Mouse (Mus musculus) megakaryocyte, embryonic 14.5 days (primary cell): ENCODE data around the gene Zfp827. TPM values are rescaled to one million over a fixed set of nuclear protein-coding genes. Genes with fewer than 3 reads are reported as not detected.

Experiments
- H3K27me3 ChIP-seq: replicated peaks from 2 replicates; pipeline ENCODE3; 2012; ENCODE audit warnings: inconsistent platforms
- H3K36me3 ChIP-seq: replicated peaks from 2 replicates; pipeline ENCODE3; 2012; ENCODE audit warnings: low read length, inconsistent platforms, mixed read lengths
- H3K4me1 ChIP-seq: 2 replicates; pipeline ENCODE4 v1.6.1; 2012; ENCODE audit warnings: inconsistent platforms
- H3K4me3 ChIP-seq: replicated peaks from 2 replicates; pipeline ENCODE3; 2012; ENCODE audit warnings: moderate library complexity, mild to moderate bottlenecking, inconsistent platforms
- H3K9me3 ChIP-seq: 2 replicates; pipeline ENCODE4 v1.6.1; 2012; ENCODE audit warnings: inconsistent platforms
- FLI1 ChIP-seq: IDR thresholded peaks from 2 replicates; pipeline ENCODE4 v1.6.1; 2012; ENCODE audit warnings: low read length, inconsistent platforms, mixed read lengths
- GATA1 ChIP-seq: IDR thresholded peaks from 3 replicates; pipeline ENCODE4 v1.6.1; 2012; ENCODE audit warnings: mixed read lengths, low read length, inconsistent platforms, borderline replicate concordance
- polyA plus RNA-seq: library from polyadenylated mRNA; stranded (reverse); fragments of >175 nt; gene quantifications from 2 replicates; pipeline ENCODE4 v1.2.3, GENCODE M21; 2012; ENCODE audit warnings: low replicate concordance; ENCODE audit not compliant: insufficient read depth

Gene Zfp827
- polyA plus RNA-seq, 1 experiment, result 2.9 TPM

DNA sequence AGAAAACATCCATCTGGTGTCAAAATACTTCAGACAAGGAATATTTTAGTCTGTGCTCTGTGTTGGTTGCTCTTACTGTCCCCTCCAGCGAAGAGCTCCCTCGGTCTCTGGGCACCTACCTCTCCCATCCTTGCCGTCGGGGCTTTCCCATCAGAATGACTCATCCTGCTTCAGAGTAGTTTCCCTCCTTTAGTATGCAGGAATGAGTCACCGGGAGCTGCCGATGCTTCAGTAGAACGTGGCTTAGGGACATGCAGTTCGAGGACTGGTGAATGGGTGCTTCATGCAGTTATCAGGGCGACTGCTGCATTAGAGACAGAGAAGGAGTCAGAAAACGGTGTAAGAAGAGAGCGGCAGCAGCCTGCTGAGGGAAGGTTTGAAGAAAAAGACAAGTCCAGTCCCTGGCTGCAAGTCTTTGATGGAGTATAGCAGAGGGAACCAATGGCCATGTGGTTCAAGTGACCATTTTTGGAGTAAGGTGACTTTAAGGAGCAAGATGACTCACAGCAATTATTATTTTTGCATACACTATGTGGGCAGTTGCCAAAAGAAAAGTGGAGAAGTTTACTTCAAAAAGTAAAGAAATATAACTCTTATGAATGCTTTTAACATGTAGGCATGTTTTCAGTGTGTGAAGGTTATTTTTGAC, 122.4 kb downstream of the Zfp827 start:
- Histone ChIP-seq H3K9me3 (no peaks in the 10 kb centered on the region), H3K36me3 (peaks cover 59% of the 10 kb centered on the region), H3K4me3 (no peak overlapping the region), H3K4me1 (peaks cover 4% of the 10 kb centered on the region; the same call in 1 of the 2 replicates), H3K27me3 (no peaks in the 10 kb centered on the region)
- TF ChIP-seq FLI1 (no peak), GATA1 (no peak)

DNA sequence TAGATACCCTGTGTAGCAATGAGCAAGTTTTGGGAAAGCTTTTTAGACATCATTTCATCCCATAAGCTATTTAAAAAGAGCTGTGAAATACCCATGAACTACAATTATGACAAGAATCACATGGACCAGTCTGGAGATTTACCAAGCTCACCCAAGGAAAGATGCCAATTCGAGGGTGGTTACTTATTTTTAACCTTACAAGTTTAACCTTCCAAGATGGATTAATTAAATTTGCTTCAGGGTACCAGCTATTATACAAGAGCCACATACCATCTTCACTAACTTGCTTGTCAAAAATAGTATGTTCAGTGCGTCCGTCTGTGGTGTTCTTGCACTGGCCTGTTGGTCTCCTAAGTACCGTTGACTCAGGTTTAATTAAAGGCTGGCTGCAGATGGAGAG, 123.4 kb downstream of the Zfp827 start:
- TF ChIP-seq GATA1 (no peak), FLI1 (no peak)
- H3K4me1 ChIP-seq, result peaks cover 4% of the 10 kb centered on the region; the same call in 1 of the 2 replicates
- H3K27me3 ChIP-seq, result no peaks in the 10 kb centered on the region
- peaks cover 58% of the 10 kb centered on the region for H3K36me3 ChIP-seq
- no peaks in the 10 kb centered on the region for H3K9me3 ChIP-seq
- no peak overlapping the region for H3K4me3 ChIP-seq

DNA sequence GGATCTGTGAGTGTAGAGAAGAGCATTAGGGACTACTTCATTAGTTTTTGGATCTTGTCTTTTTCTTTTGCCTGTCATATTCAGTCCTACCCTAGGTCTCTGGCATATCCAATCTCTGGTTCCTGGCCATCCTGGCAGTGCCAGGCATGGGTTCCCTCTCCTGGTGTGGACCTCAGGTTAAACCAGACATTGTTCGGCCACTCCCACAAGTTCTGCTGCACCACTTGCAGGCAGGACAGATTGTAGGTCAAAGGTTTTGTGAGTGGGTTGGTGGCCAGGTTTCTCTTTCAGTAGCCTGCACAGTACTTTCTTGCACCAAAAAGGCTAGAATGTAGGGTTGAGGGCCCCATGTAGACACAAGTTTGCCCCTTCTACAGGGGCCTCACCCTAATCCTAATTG, 125.0 kb downstream of the Zfp827 start:
- no peak overlapping the region for H3K4me3 ChIP-seq
- no peak for TF ChIP-seq GATA1
- no peak for TF ChIP-seq FLI1
- H3K4me1 ChIP-seq, result peaks cover 4% of the 10 kb centered on the region; the same call in 1 of the 2 replicates

DNA sequence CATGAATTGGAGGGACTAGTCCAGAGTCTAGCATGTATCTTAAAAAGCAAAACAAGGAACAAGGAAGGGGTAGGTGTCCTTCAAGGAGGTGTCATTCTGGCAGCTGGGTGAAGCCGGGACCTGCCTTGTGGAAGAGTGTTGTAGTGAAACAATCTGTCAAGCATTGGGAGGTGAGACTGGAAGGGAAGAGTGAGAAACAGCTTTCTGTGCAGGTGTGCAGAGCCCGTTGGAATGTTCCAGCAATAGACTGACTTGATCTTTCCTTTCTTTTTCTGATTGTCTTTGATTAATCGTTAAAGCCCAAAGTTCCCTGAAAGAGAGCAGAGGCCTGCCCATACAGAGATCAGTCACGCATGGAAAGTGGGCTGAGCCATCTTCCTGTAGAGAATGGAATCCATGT, 125.4 kb downstream of the Zfp827 start:
- no peak overlapping the region for H3K4me3 ChIP-seq
- H3K36me3 ChIP-seq, result peaks cover 61% of the 10 kb centered on the region
- no peaks in the 10 kb centered on the region for H3K27me3 ChIP-seq
- no peak for TF ChIP-seq GATA1
- no peak for TF ChIP-seq FLI1
- H3K9me3 ChIP-seq, result no peaks in the 10 kb centered on the region
- peaks cover 4% of the 10 kb centered on the region; the same call in 1 of the 2 replicates for H3K4me1 ChIP-seq

More for the DNA sequence above, 125.0 kb downstream of the Zfp827 start:
- Histone ChIP-seq H3K9me3 (no peaks in the 10 kb centered on the region), H3K27me3 (no peaks in the 10 kb centered on the region), H3K36me3 (peaks cover 59% of the 10 kb centered on the region)

DNA sequence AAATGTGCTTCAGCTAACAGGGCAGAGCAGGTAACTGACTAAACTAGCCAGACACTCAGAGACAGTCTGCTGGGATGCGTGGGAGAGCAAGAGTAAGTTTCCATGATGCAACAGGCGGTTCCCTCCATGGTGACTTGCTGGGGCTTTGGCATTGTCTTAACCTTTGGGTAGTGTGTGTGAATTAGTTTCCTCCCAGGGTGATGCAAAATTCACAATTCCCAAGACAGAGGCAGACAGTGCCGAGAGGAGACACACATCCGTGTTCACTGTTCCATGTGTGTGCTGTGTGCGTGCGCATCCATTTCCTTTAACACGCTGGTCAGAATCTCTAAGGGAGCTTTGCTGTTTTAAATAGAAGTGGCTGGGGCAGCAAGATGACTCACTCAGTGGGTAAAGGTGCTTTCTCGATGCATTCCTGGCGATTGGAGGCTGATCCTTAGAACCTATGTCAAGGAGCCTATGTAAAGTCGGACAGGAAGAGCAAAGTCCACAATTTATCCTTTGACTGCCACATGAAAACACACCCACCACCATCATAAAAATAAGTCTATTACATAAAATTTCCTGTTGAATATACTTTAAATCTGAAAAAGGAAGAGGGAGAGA, 127.4 kb downstream of the Zfp827 start:
- peaks cover 9% of the 10 kb centered on the region for H3K4me1 ChIP-seq
- no peak overlapping the region for H3K4me3 ChIP-seq
- peaks cover 66% of the 10 kb centered on the region for H3K36me3 ChIP-seq
- no peaks in the 10 kb centered on the region for H3K27me3 ChIP-seq
- TF ChIP-seq GATA1, result no peak
- no peak for TF ChIP-seq FLI1
- no peaks in the 10 kb centered on the region for H3K9me3 ChIP-seq

DNA sequence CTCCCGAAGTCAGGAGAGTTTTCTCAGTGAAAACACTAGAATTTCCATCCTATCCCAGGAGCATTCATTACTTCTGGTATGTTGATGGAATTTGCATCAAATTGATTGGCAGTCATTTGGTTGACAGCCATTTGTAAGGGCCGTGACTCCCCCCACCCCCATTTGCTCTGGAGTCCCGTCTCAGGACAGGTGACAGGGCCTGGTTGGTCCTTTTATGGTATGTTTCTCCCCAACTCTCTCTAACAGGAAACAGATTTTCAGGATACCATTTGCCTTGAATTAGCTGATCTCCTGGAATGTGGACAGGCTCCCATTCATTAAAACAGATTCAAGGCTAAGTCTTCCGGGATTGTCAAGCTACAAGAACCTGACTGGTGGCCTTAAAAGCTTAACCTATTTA, 129.1 kb downstream of the Zfp827 start:
- H3K9me3 ChIP-seq, result no peaks in the 10 kb centered on the region
- peaks cover 58% of the 10 kb centered on the region for H3K36me3 ChIP-seq
- TF ChIP-seq FLI1 (no peak), GATA1 (no peak)
- no peaks in the 10 kb centered on the region for H3K27me3 ChIP-seq
- H3K4me3 ChIP-seq, result no peak overlapping the region
- H3K4me1 ChIP-seq, result peaks cover 21% of the 10 kb centered on the region

DNA sequence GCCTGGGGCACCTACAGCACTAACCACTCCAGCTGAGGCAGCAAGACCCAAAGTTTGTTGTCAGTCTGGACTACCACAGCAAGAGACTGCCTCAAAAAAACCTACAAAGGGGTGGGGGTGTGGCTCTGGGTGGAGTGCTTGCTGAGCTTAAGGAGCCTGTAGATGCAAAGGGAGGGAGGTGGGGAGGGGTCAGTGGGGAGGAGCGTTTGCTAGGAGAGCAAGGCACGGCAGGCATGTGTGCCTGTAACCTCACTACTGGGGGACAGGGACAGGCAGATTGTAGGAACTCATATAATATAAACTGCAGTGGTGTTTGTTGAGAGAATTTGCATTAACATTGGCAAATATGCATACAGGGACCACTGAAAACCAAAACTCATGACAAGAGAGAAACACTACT, 130.1 kb downstream of the Zfp827 start:
- TF ChIP-seq FLI1 (no peak), GATA1 (no peak)
- Histone ChIP-seq H3K27me3 (no peaks in the 10 kb centered on the region), H3K36me3 (peaks cover 48% of the 10 kb centered on the region), H3K4me1 (peaks cover 29% of the 10 kb centered on the region), H3K4me3 (no peak overlapping the region), H3K9me3 (no peaks in the 10 kb centered on the region)

DNA sequence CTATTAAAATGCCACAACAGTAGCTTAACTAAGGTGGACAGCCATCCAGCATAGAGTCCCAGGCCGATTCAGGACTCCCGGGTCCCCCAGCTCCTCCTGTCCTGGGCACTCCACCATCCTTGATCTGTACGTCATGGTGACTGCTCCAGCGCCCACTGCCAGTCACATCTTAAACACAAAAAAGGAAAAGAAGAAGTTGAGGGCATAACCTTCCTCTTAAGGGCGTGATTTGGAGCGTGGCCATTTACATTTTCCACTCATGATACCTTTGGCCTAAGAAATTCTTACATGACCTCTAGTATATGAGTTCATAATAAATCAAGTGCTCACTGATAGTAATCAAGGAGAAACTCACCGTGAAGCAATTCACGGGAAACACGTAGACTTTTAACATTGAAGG, 131.2 kb downstream of the Zfp827 start:
- no peak overlapping the region for H3K4me3 ChIP-seq
- H3K4me1 ChIP-seq, result peaks cover 29% of the 10 kb centered on the region
- TF ChIP-seq GATA1 (no peak), FLI1 (no peak)
- H3K27me3 ChIP-seq, result no peaks in the 10 kb centered on the region
- H3K9me3 ChIP-seq, result no peaks in the 10 kb centered on the region
- H3K36me3 ChIP-seq, result peaks cover 41% of the 10 kb centered on the region

DNA sequence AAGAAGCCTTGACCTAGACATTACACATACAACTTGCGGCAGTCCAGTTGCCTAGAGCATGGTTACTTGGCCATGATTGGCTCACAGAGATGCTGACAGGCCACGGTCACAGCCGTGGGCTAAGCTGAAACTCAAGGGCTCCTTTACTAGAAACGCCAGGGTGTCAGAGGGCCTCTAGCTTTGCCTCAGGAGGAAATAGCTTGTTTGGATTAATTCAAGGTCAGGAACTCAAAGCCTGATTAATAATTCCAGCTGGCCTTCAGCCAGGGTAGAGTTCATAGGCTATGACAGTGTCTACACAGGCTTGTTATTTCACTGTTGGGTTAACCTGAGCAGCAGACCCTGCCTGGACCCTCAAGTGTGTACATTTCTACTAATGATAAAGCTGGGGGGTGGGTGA, 132.1 kb downstream of the Zfp827 start:
- H3K9me3 ChIP-seq, result no peaks in the 10 kb centered on the region
- TF ChIP-seq GATA1, result no peak
- no peak for TF ChIP-seq FLI1
- H3K36me3 ChIP-seq, result peaks cover 37% of the 10 kb centered on the region
- H3K27me3 ChIP-seq, result no peaks in the 10 kb centered on the region
- no peak overlapping the region for H3K4me3 ChIP-seq
- H3K4me1 ChIP-seq, result peaks cover 29% of the 10 kb centered on the region

DNA sequence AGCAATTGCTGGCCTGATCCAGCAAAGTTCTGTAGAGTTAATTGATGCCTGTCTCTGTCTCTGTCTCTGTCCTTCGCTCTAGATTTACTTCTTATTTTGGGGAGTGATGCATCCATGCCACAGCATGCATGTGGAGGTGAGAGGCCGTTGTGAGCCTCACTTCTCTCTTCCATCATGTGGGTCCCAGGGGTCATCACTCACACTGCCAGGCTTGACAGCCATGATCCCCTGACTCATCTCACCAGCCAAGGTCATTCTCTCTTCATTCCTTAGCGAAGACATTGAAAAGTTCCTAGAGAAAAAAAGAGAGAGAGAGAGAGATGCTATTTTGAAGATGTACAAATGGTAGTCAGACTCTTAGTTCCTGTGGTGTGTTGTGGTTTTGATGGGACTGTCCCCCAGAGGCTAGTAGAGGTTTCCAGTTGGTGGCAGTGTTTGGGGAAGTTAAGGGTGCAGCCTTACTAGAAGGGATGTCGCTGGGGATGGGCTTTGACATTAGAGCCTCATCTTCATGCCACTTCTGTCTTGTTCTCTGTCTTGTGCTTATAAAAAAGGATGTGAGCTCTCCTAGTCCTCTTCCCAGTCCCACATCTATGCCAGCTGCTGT, 133.0 kb downstream of the Zfp827 start:
- Histone ChIP-seq H3K4me3 (peak overlapping the region; percentile 33), H3K36me3 (peaks cover 41% of the 10 kb centered on the region), H3K9me3 (no peaks in the 10 kb centered on the region), H3K4me1 (peaks cover 32% of the 10 kb centered on the region), H3K27me3 (no peaks in the 10 kb centered on the region)
- TF ChIP-seq FLI1 (no peak), GATA1 (no peak)
